Mouse (Mus musculus): Measurements from ENCODE around the gene C2cd2l.
"Not testable (repeated sequence)": the region's sequence is repeated elsewhere in the genome, so short reads cannot be mapped to it uniquely, and the experiment has no call there.

C2cd2l gene

GRCm38 (mm10) chr9:44336093-44336406 lies 16.0 kb upstream of the C2cd2l start:
- no peak for DNase-seq (ENCODE audit: low spot score in 2 of 2)

GRCm38 (mm10) chr9:44335331-44336092 lies 15.4 kb upstream of the C2cd2l start:
- no peak for DNase-seq (ENCODE audit: low spot score in 2 of 2)

GRCm38 (mm10) chr9:44334396-44335330 lies 14.6 kb upstream of the C2cd2l start, which contains the start of gene H2afx:
Gene H2afx, plus strand, starts transcription at chr9:44334694.
- peak; percentile 97 to 98 for DNase-seq (ENCODE audit: low spot score in 2 of 2)

- DNase-seq (ENCODE audit: low spot score in 2 of 2): no peak
Measured at GRCm38 (mm10) chr9:44332918-44333638, 13.0 kb upstream of the C2cd2l start.

- no peak for DNase-seq (ENCODE audit: low spot score in 2 of 2)
Measured at GRCm38 (mm10) chr9:44330736-44331135, 10.7 kb upstream of the C2cd2l start.

GRCm38 (mm10) chr9:44327926-44328325 lies 7.8 kb upstream of the C2cd2l start:
- DNase-seq (ENCODE audit: low spot score in 2 of 2): no peak

- no peak for DNase-seq (ENCODE audit: low spot score in 2 of 2)
Measured at GRCm38 (mm10) chr9:44327064-44327711, 7.1 kb upstream of the C2cd2l start.

GRCm38 (mm10) chr9:44326371-44327063 lies 6.4 kb upstream of the C2cd2l start:
- DNase-seq (ENCODE audit: low spot score in 2 of 2): peak; percentile 77 to 79

GRCm38 (mm10) chr9:44325768-44326370 lies 5.8 kb upstream of the C2cd2l start, which contains the start of gene Dpagt1:
Gene Dpagt1, plus strand, starts transcription at chr9:44326019.
- DNase-seq (ENCODE audit: low spot score in 2 of 2): no peak

- DNase-seq (ENCODE audit: low spot score in 2 of 2): not testable (repeated sequence)
Measured at GRCm38 (mm10) chr9:44325032-44325767, 5.1 kb upstream of the C2cd2l start.

- DNase-seq (ENCODE audit: low spot score in 2 of 2): no peak
Measured at GRCm38 (mm10) chr9:44324147-44324546, 4.1 kb upstream of the C2cd2l start.

GRCm38 (mm10) chr9:44323656-44324055 lies 3.6 kb upstream of the C2cd2l start:
- not testable (repeated sequence) for DNase-seq (ENCODE audit: low spot score in 2 of 2)

- DNase-seq (ENCODE audit: low spot score in 2 of 2): no peak
Measured at GRCm38 (mm10) chr9:44320799-44321133, 681 bp upstream of the C2cd2l start.

GRCm38 (mm10) chr9:44319105-44319886 lies 789 bp downstream of the C2cd2l start:
- DNase-seq (ENCODE audit: low spot score in 2 of 2): no peak

GRCm38 (mm10) chr9:44318826-44319095 lies 1.3 kb downstream of the C2cd2l start:
- DNase-seq (ENCODE audit: low spot score in 2 of 2): no peak

- DNase-seq (ENCODE audit: low spot score in 2 of 2): no peak
Measured at GRCm38 (mm10) chr9:44318076-44318825, 1.8 kb downstream of the C2cd2l start.

GRCm38 (mm10) chr9:44317452-44317851 lies 2.6 kb downstream of the C2cd2l start:
- no peak for DNase-seq (ENCODE audit: low spot score in 2 of 2)

GRCm38 (mm10) chr9:44314910-44315309 lies 5.2 kb downstream of the C2cd2l start:
- no peak for DNase-seq (ENCODE audit: low spot score in 2 of 2)

- no peak for DNase-seq (ENCODE audit: low spot score in 2 of 2)
Measured at GRCm38 (mm10) chr9:44314257-44314547, 5.9 kb downstream of the C2cd2l start.

Measured in urinary bladder, postnatal 4 days (tissue).